12 mouse cellular contexts compared by ENCODE assay signal in genomic region chr2:115895717-115896116, GRCm38 (mm10).
DNase-seq lines count a peak whose midpoint lies in the region; ATAC-seq and TF ChIP-seq lines count a peak whose summit lies in the region.
"Had no signal": no experiment of that assay in that cellular context is flagged by ENCODE, and none has a peak within 500 bp of the region (broad histone marks: within the 10 kb centered on the region; RNA-seq: fewer than 3 reads in every experiment).

No protein-coding gene starts in this region.

- H3K27me3 ChIP-seq in forebrain, embryonic 11.5 days (ENCODE audit: control insufficient read depth, insufficient read depth, low read length), result no peaks in the 10 kb centered on the region
- 0 out of 2 replicates have a peak, but pooled peaks cover 3% of the 10 kb centered on the region for H3K27me3 ChIP-seq in forebrain, embryonic 10.5 days (ENCODE audit: poor library complexity, severe bottlenecking)
- H3K27me3 ChIP-seq in limb, embryonic 13.5 days, result peaks cover 69% of the 10 kb centered on the region
- peaks cover 41% of the 10 kb centered on the region; the same call in 1 of the 2 replicates for H3K27me3 ChIP-seq in limb, embryonic 10.5 days (ENCODE audit: low read depth, poor library complexity, severe bottlenecking)
- H3K27me3 ChIP-seq in embryonic facial prominence, embryonic 13.5 days, result no peaks in the 10 kb centered on the region; the same call in 1 of the 2 replicates
- 0 out of 2 replicates have a peak, but pooled peaks cover 8% of the 10 kb centered on the region for H3K27me3 ChIP-seq in limb, embryonic 14.5 days (ENCODE audit: control insufficient read depth, insufficient read depth, low read length)

- H3K4me2 ChIP-seq in forebrain, embryonic 11.5 days (ENCODE audit: low read depth, low read length, severe bottlenecking), result no peak overlapping the region
- 0 out of 2 replicates have a peak overlapping the region, but pooled peaks have one; percentile 7 for H3K4me2 ChIP-seq in limb, embryonic 13.5 days (replicated peaks)
- H3K4me2 ChIP-seq in embryonic facial prominence, embryonic 13.5 days, result no peak overlapping the region
- H3K4me2 ChIP-seq in limb, embryonic 14.5 days (replicated peaks; ENCODE audit: low read depth, low read length, severe bottlenecking), result no peak overlapping the region

- no peak for TF ChIP-seq POLR2A in limb, embryonic 14.5 days (IDR thresholded peaks at IDR 0.05; ENCODE audit: borderline replicate concordance, extremely low read depth, insufficient read depth, insufficient read length)

- no peak overlapping the region for H3K9ac ChIP-seq in forebrain, embryonic 11.5 days (ENCODE audit: low read length)
- H3K9ac ChIP-seq in limb, embryonic 13.5 days, result no peak overlapping the region
- no peak overlapping the region for H3K9ac ChIP-seq in embryonic facial prominence, embryonic 13.5 days
- H3K9ac ChIP-seq in limb, embryonic 14.5 days (ENCODE audit: low read depth, low read length, severe bottlenecking), result no peak overlapping the region

- peaks cover 3% of the 10 kb centered on the region; the same call in 1 of the 2 replicates for H3K4me1 ChIP-seq in forebrain, embryonic 11.5 days (replicated peaks; ENCODE audit: control insufficient read depth, insufficient read depth, low read length)
- peaks cover 48% of the 10 kb centered on the region for H3K4me1 ChIP-seq in forebrain, embryonic 10.5 days
- H3K4me1 ChIP-seq in limb, embryonic 13.5 days, result peaks cover 31% of the 10 kb centered on the region
- peaks cover 51% of the 10 kb centered on the region for H3K4me1 ChIP-seq in limb, embryonic 10.5 days
- peaks cover 28% of the 10 kb centered on the region for H3K4me1 ChIP-seq in embryonic facial prominence, embryonic 13.5 days
- peaks cover 20% of the 10 kb centered on the region; the same call in 1 of the 2 replicates for H3K4me1 ChIP-seq in limb, embryonic 14.5 days (ENCODE audit: control insufficient read depth, insufficient read depth, low read length)

- 0 out of 2 replicates have a peak, but pooled peaks have one; percentile 29 for ATAC-seq in forebrain, embryonic 11.5 days (replicated peaks; ENCODE audit: low FRiP score)
- ATAC-seq in limb, embryonic 13.5 days (ENCODE audit: low FRiP score, low read depth), result 0 out of 2 replicates have a peak, but pooled peaks have one; percentile 6
- ATAC-seq in embryonic facial prominence, embryonic 13.5 days (ENCODE audit: insufficient number of reproducible peaks, insufficient read depth, low FRiP score, low TSS enrichment, low read depth), result no peak
- no peak for ATAC-seq in limb, embryonic 14.5 days (ENCODE audit: low FRiP score, low read depth)
- ATAC-seq: CD4-positive, CD25-positive, alpha-beta regulatory T cell, adult 4 months had no signal

- no peak for DNase-seq in forebrain, embryonic 11.5 days (ENCODE audit: low spot score)
- no peak for DNase-seq in forebrain, embryonic 10.5 days (ENCODE audit: extremely low spot score, low spot score)
- DNase-seq in limb, embryonic 10.5 days (ENCODE audit: low spot score), result no peak
- DNase-seq in limb, embryonic 14.5 days (ENCODE audit: low spot score), result peak; percentile 34
- no peak for DNase-seq in layer of hippocampus, adult 8-10 months (ENCODE audit: low spot score in 2 of 2)
- no peak for DNase-seq in gastrocnemius, postnatal 36 days
- DNase-seq: gastrocnemius, adult 2 months; right cerebral cortex, postnatal 25 days had no signal

- intact Hi-C loops in gastrocnemius, postnatal 36 days (cut with DNase I), result no loop called here

- H3K9me3 ChIP-seq in forebrain, embryonic 11.5 days (ENCODE audit: control insufficient read depth, low read length), result no peaks in the 10 kb centered on the region
- H3K9me3 ChIP-seq in forebrain, embryonic 10.5 days, result no peaks in the 10 kb centered on the region
- H3K9me3 ChIP-seq in limb, embryonic 13.5 days, result no peaks in the 10 kb centered on the region
- H3K9me3 ChIP-seq in limb, embryonic 10.5 days (replicated peaks), result no peaks in the 10 kb centered on the region
- no peaks in the 10 kb centered on the region for H3K9me3 ChIP-seq in embryonic facial prominence, embryonic 13.5 days
- H3K9me3 ChIP-seq in limb, embryonic 14.5 days (ENCODE audit: control insufficient read depth, low read length), result no peaks in the 10 kb centered on the region

- no peaks in the 10 kb centered on the region for H3K36me3 ChIP-seq in forebrain, embryonic 11.5 days (ENCODE audit: control insufficient read depth, insufficient read depth, low read length)
- H3K36me3 ChIP-seq in forebrain, embryonic 10.5 days (replicated peaks), result no peaks in the 10 kb centered on the region
- H3K36me3 ChIP-seq in limb, embryonic 13.5 days, result no peaks in the 10 kb centered on the region
- H3K36me3 ChIP-seq in limb, embryonic 10.5 days, result 0 out of 2 replicates have a peak, but pooled peaks cover under 1% of the 10 kb centered on the region
- H3K36me3 ChIP-seq in embryonic facial prominence, embryonic 13.5 days, result no peaks in the 10 kb centered on the region
- H3K36me3 ChIP-seq in limb, embryonic 14.5 days (ENCODE audit: control insufficient read depth, insufficient read depth, low read length), result no peaks in the 10 kb centered on the region

- H3K4me3 ChIP-seq in forebrain, embryonic 11.5 days (ENCODE audit: low read depth, low read length), result no peak overlapping the region
- H3K4me3 ChIP-seq in forebrain, embryonic 10.5 days, result no peak overlapping the region
- H3K4me3 ChIP-seq in limb, embryonic 13.5 days, result no peak overlapping the region
- no peak overlapping the region for H3K4me3 ChIP-seq in limb, embryonic 10.5 days
- no peak overlapping the region for H3K4me3 ChIP-seq in embryonic facial prominence, embryonic 13.5 days
- no peak overlapping the region for H3K4me3 ChIP-seq in limb, embryonic 14.5 days (replicated peaks; ENCODE audit: low read length)
- H3K4me3 ChIP-seq: gastrocnemius, adult 2 months had no signal

- peak overlapping the region; percentile 38; the same call in 1 of the 2 replicates for H3K27ac ChIP-seq in forebrain, embryonic 11.5 days (ENCODE audit: low read depth, low read length)
- no peak overlapping the region; the same call in 1 of the 2 replicates for H3K27ac ChIP-seq in forebrain, embryonic 10.5 days
- H3K27ac ChIP-seq in limb, embryonic 13.5 days, result no peak overlapping the region
- no peak overlapping the region for H3K27ac ChIP-seq in limb, embryonic 10.5 days
- H3K27ac ChIP-seq in embryonic facial prominence, embryonic 13.5 days, result 0 out of 2 replicates have a peak overlapping the region, but pooled peaks have one; percentile 11
- H3K27ac ChIP-seq in limb, embryonic 14.5 days (replicated peaks; ENCODE audit: low read depth, low read length), result no peak overlapping the region
- H3K27ac ChIP-seq: gastrocnemius, adult 2 months; macrophage had no signal

- 84% methylated on average over 3 of the region's 3 CpGs for WGBS in forebrain, embryonic 11.5 days
- 92% methylated on average over 3 of the region's 3 CpGs for WGBS in forebrain, embryonic 10.5 days
- WGBS in limb, embryonic 13.5 days, result 75% methylated on average over 3 of the region's 3 CpGs
- WGBS in limb, embryonic 10.5 days, result 97% methylated on average over 3 of the region's 3 CpGs
- 73% methylated on average over 3 of the region's 3 CpGs for WGBS in embryonic facial prominence, embryonic 13.5 days
- 69% methylated on average over 3 of the region's 3 CpGs for WGBS in limb, embryonic 14.5 days

Comparison
In these comparisons a context has a peak if more than half of its experiments do, and no peak if none do; other contexts are left out.
1. ATAC-seq: peak in forebrain, embryonic 11.5 days (single experiment) and limb, embryonic 13.5 days (single experiment); none in embryonic facial prominence, embryonic 13.5 days (single experiment) and limb, embryonic 14.5 days (single experiment).
2. H3K27ac ChIP-seq: peak in forebrain, embryonic 11.5 days (single experiment) and embryonic facial prominence, embryonic 13.5 days (single experiment); none in forebrain, embryonic 10.5 days (single experiment), limb, embryonic 13.5 days (single experiment), limb, embryonic 10.5 days (single experiment) and limb, embryonic 14.5 days (single experiment).